Mouse (Mus musculus) embryonic facial prominence, embryonic 14.5 days (tissue): ENCODE results near the gene Chdh. TPM values are rescaled to one million over a fixed set of nuclear protein-coding genes. Genes with fewer than 3 reads are reported as not detected.
A peak's percentile ranks its signal among the peaks of the same experiment; 100 is the strongest.

Experiments used
- ATAC-seq: fragments of 200-750 bp; cut with Nextera tagmentation; 2 replicates; pipeline ENCODE4 v1.8.0; 2017; ENCODE audit warnings: low read depth, moderate number of reproducible peaks, moderate TSS enrichment
- DNase-seq: peaks from one replicate; pipeline ENCODE4 v3.0.0-alpha.2; 2015; ENCODE audit warnings: low spot score
- H3K27ac ChIP-seq: fragments of 300-500 bp; sonication (generic); replicated peaks from 2 replicates; pipeline ENCODE4 v1.5.1; 2014; ENCODE audit warnings: low read depth, mild to moderate bottlenecking, low read length, moderate library complexity
- H3K27me3 ChIP-seq: fragments of 300-500 bp; sonication (generic); replicated peaks from 2 replicates; pipeline ENCODE4 v1.6.1; 2014; ENCODE audit warnings: low read length; ENCODE audit not compliant: control insufficient read depth, insufficient read depth
- H3K36me3 ChIP-seq: fragments of 300-500 bp; sonication (generic); 2 replicates; pipeline ENCODE4 v1.6.1; 2014; ENCODE audit warnings: low read length, mixed read lengths; ENCODE audit not compliant: control insufficient read depth, insufficient read depth
- H3K4me1 ChIP-seq: fragments of 300-500 bp; sonication (generic); 2 replicates; pipeline ENCODE4 v1.6.1; 2014; ENCODE audit warnings: antibody characterized with exemption, low read length; ENCODE audit not compliant: control insufficient read depth, insufficient read depth
- H3K4me2 ChIP-seq: fragments of 300-500 bp; sonication (generic); 2 replicates; pipeline ENCODE4 v1.6.1; 2014; ENCODE audit warnings: low read depth, mild to moderate bottlenecking, low read length, moderate library complexity, mixed read lengths
- H3K4me3 ChIP-seq: fragments of 300-500 bp; sonication (generic); 2 replicates; pipeline ENCODE4 v1.5.1; 2014; ENCODE audit warnings: low read depth, mild to moderate bottlenecking, low read length
- H3K9ac ChIP-seq: fragments of 300-500 bp; sonication (generic); 2 replicates; pipeline ENCODE4 v1.6.1; 2014; ENCODE audit warnings: low read depth, mild to moderate bottlenecking, low read length, moderate library complexity, mixed read lengths
- H3K9me3 ChIP-seq: fragments of 300-500 bp; sonication (generic); 2 replicates; pipeline ENCODE4 v1.6.1; 2016; ENCODE audit warnings: low read length; ENCODE audit not compliant: control insufficient read depth
- WGBS: fragments of 180-500 bp; shearing (Covaris S2); extraction: QIAGEN DNeasy Blood & Tissue Kit; methylation state at CpG from one replicate; pipeline ENCODE4 v1.1.7; 2014; 5-methylcytosine and 5-hydroxymethylcytosine counted together
- polyA plus RNA-seq: library from polyadenylated mRNA; unstranded; fragments of >200 nt; fragmentation: Nextera tagmentation; extraction: Ambion mirVana; gene quantifications from 2 replicates; pipeline ENCODE4 v1.2.1, GENCODE M21; 2014

Gene Chdh
- polyA plus RNA-seq, 1 experiment from 2014 or later, result 0.70 TPM

- ATAC-seq, result no peak
- H3K27ac ChIP-seq, result no peak overlapping the region
- no peak overlapping the region for H3K9ac ChIP-seq
- no peak for DNase-seq
- H3K4me1 ChIP-seq, result no peaks in the 10 kb centered on the region
- no peaks in the 10 kb centered on the region for H3K9me3 ChIP-seq
- WGBS, result 77% methylated on average over 13 of the region's 13 CpGs
- H3K4me3 ChIP-seq, result no peak overlapping the region
- H3K36me3 ChIP-seq, result peaks cover 40% of the 10 kb centered on the region
- no peaks in the 10 kb centered on the region for H3K27me3 ChIP-seq
- H3K4me2 ChIP-seq, result no peak overlapping the region
Observed at GRCm38 (mm10) chr14:29998747-29999474, 9.9 kb upstream of the Chdh start.

GRCm38 (mm10) chr14:29999475-29999811 lies 9.4 kb upstream of the Chdh start:
- ATAC-seq, result no peak
- Histone ChIP-seq H3K4me1 (no peaks in the 10 kb centered on the region), H3K9me3 (no peaks in the 10 kb centered on the region), H3K9ac (no peak overlapping the region), H3K27me3 (no peaks in the 10 kb centered on the region), H3K4me2 (no peak overlapping the region), H3K36me3 (peaks cover 35% of the 10 kb centered on the region), H3K27ac (no peak overlapping the region), H3K4me3 (no peak overlapping the region)
- 85% methylated on average over 3 of the region's 3 CpGs for WGBS
- no peak for DNase-seq

- no peak overlapping the region for H3K4me2 ChIP-seq
- WGBS, result 53% methylated on average over 10 of the region's 10 CpGs
- peak; percentile 39; the same call in 1 of the 2 replicates for ATAC-seq
- no peak overlapping the region for H3K9ac ChIP-seq
- H3K27me3 ChIP-seq, result peaks cover 13% of the 10 kb centered on the region; the same call in 1 of the 2 replicates
- H3K36me3 ChIP-seq, result no peaks in the 10 kb centered on the region
- H3K9me3 ChIP-seq, result no peaks in the 10 kb centered on the region
- H3K27ac ChIP-seq, result no peak overlapping the region; the same call in 1 of the 2 replicates
- no peak overlapping the region for H3K4me3 ChIP-seq
- H3K4me1 ChIP-seq, result peaks cover 8% of the 10 kb centered on the region; the same call in 1 of the 2 replicates
- DNase-seq, result peak; percentile 58
Observed at GRCm38 (mm10) chr14:30009864-30010560, 1.2 kb downstream of the Chdh start.

- Histone ChIP-seq H3K4me1 (peaks cover 8% of the 10 kb centered on the region; the same call in 1 of the 2 replicates), H3K9me3 (no peaks in the 10 kb centered on the region), H3K27me3 (peaks cover 13% of the 10 kb centered on the region; the same call in 1 of the 2 replicates), H3K27ac (0 out of 2 replicates have a peak overlapping the region, but pooled peaks have one; percentile 18), H3K36me3 (no peaks in the 10 kb centered on the region), H3K4me3 (no peak overlapping the region), H3K9ac (no peak overlapping the region), H3K4me2 (no peak overlapping the region)
- ATAC-seq, result peak; percentile 46; the same call in 1 of the 2 replicates
- WGBS, result 70% methylated on average over 10 of the region's 10 CpGs
- no peak for DNase-seq
Observed at GRCm38 (mm10) chr14:30011886-30012560, 3.2 kb downstream of the Chdh start.

- ATAC-seq (no peak), DNase-seq (no peak)
- 59% methylated on average over 10 of the region's 10 CpGs for WGBS
- no peaks in the 10 kb centered on the region for H3K36me3 ChIP-seq
- H3K4me1 ChIP-seq, result no peaks in the 10 kb centered on the region
- H3K4me2 ChIP-seq, result no peak overlapping the region
- H3K9me3 ChIP-seq, result no peaks in the 10 kb centered on the region
- no peak overlapping the region for H3K4me3 ChIP-seq
- H3K27ac ChIP-seq, result no peak overlapping the region
- H3K27me3 ChIP-seq, result no peaks in the 10 kb centered on the region
- H3K9ac ChIP-seq, result no peak overlapping the region
Observed at GRCm38 (mm10) chr14:30014487-30014886, 5.7 kb downstream of the Chdh start.

- no peak for DNase-seq
- H3K36me3 ChIP-seq, result no peaks in the 10 kb centered on the region
- H3K9ac ChIP-seq, result no peak overlapping the region
- WGBS, result 63% methylated on average over 1 of the region's 1 CpGs
- no peaks in the 10 kb centered on the region for H3K9me3 ChIP-seq
- H3K27me3 ChIP-seq, result no peaks in the 10 kb centered on the region
- no peak for ATAC-seq
- 0 out of 2 replicates have a peak, but pooled peaks cover 3% of the 10 kb centered on the region for H3K4me1 ChIP-seq
- no peak overlapping the region for H3K4me3 ChIP-seq
- no peak overlapping the region for H3K4me2 ChIP-seq
- H3K27ac ChIP-seq, result no peak overlapping the region
Observed at GRCm38 (mm10) chr14:30015008-30015407, 6.2 kb downstream of the Chdh start.

- ATAC-seq, result no peak
- no peak overlapping the region for H3K4me2 ChIP-seq
- no peak overlapping the region for H3K4me3 ChIP-seq
- no peaks in the 10 kb centered on the region for H3K27me3 ChIP-seq
- no peaks in the 10 kb centered on the region for H3K9me3 ChIP-seq
- H3K9ac ChIP-seq, result no peak overlapping the region
- 0 out of 2 replicates have a peak, but pooled peaks cover 3% of the 10 kb centered on the region for H3K4me1 ChIP-seq
- DNase-seq, result no peak
- no peak overlapping the region for H3K27ac ChIP-seq
- WGBS, result 85% methylated on average over 5 of the region's 5 CpGs
- H3K36me3 ChIP-seq, result no peaks in the 10 kb centered on the region
Observed at GRCm38 (mm10) chr14:30016666-30017065, 7.8 kb downstream of the Chdh start.

- no peaks in the 10 kb centered on the region for H3K27me3 ChIP-seq
- H3K4me2 ChIP-seq, result no peak overlapping the region
- WGBS, result 88% methylated on average over 8 of the region's 8 CpGs
- H3K4me1 ChIP-seq, result 0 out of 2 replicates have a peak, but pooled peaks cover 3% of the 10 kb centered on the region
- no peak overlapping the region for H3K9ac ChIP-seq
- no peaks in the 10 kb centered on the region for H3K9me3 ChIP-seq
- ATAC-seq (no peak), DNase-seq (no peak)
- no peak overlapping the region for H3K27ac ChIP-seq
- no peak overlapping the region for H3K4me3 ChIP-seq
- no peaks in the 10 kb centered on the region for H3K36me3 ChIP-seq
Observed at GRCm38 (mm10) chr14:30017794-30018462, 9.1 kb downstream of the Chdh start.
